Mouse (Mus musculus) kidney, adult 9 months (tissue): ENCODE measurements around the gene Cux2.

Source experiments
- DNase-seq: peaks from one replicate; pipeline ENCODE4 v3.0.0; 2022

Cux2 gene

GRCm38 (mm10) chr5:122050017-122050831, at the start of gene Cux2:
Gene Cux2, minus strand, starts transcription at chr5:122050102.
- peak; percentile 53 for DNase-seq

- DNase-seq: no peak
Measured at GRCm38 (mm10) chr5:122094439-122094838, 44.5 kb upstream of the Cux2 start.

DNA sequence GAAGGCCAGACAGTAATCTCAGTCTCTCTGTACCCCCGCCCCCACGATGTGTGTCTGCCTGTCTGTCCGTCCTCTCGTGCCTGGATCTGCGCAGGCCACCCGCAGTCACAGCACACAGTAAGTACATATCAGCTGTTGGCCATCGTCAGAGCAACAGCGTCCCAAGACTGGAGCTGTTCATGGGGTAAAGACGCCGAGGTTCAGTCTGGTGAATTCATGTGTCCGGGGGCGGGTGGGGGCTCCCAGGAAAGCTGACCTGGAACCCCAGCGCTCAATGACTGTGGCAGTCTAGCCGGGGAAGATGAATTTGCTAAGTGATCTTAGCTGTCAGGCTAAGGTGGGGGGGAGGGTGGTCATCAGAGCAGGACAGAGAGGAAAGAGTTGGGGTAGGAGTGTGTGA, 43.8 kb upstream of the Cux2 start:
- no peak for DNase-seq

GRCm38 (mm10) chr5:122092794-122093193, 42.9 kb upstream of the Cux2 start:
- no peak for DNase-seq

GRCm38 (mm10) chr5:122091070-122091469, 41.2 kb upstream of the Cux2 start:
- DNase-seq: peak; percentile 25

- no peak for DNase-seq
Measured at GRCm38 (mm10) chr5:122089664-122090063, 39.8 kb upstream of the Cux2 start.

GRCm38 (mm10) chr5:122088917-122089316, 39.0 kb upstream of the Cux2 start:
- peak; percentile 83 for DNase-seq

- DNase-seq: no peak
Measured at GRCm38 (mm10) chr5:122086121-122086520, 36.2 kb upstream of the Cux2 start.

DNA sequence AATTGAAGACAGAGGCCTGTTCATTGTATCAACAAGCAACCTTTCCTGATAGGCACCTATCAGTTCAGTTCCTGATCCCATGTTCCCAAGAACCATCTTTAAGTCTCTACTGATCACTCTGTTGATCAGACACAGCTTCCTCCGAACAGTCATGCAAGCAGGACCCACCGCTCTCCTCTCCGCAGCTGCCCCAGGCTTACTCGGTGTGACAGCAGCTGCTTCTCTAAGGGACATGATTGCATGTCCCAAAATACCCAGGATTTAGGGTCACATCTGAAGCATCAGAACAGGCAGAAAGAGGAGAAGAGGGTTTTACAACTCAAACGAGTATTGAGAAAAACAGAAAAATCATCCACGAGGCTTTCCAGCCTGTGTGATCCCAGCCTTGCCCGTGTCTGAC, 35.4 kb upstream of the Cux2 start:
- no peak for DNase-seq

GRCm38 (mm10) chr5:122084470-122084869, 34.6 kb upstream of the Cux2 start:
- no peak for DNase-seq

- DNase-seq: no peak
Measured at GRCm38 (mm10) chr5:122083282-122083681, 33.4 kb upstream of the Cux2 start.

DNA sequence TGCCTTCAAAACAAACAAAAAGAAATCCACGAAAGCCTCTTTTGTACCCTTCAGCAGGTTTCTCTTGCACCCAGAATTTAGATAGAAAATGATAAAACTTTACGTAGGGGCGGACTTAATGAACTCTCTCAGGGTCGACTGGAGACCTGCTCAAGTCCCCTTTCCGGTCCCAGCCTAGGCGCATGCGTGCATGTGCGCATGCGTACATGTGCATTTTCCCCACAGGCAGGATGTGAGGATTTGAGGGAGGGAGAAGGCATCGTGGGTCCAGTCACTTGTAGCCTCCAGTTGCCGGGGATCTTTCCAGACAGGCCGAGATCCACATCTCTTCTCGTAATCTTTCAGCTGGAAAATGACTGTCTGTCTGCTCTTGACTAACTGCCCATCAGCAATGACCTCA, 31.6 kb upstream of the Cux2 start:
- no peak for DNase-seq

DNA sequence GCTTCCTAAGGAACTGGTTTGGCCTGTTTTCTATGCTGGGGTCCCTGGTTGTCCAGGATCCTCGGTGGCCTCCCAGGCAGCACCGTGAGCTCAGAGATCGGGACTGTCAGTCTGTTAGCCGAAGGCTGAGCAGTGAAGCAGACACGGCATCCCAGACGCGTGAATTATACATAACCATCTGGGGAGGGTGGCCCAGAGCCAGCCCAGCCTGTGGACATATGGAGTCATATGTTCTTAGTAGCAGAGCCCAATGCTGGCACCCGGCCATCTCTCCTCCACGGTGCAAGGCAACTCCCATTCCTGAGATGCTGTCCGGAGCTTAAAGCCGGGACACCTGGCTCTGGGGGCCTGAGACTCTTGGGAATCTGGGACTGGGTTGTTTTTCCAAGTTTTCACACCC, 31.0 kb upstream of the Cux2 start:
- DNase-seq: no peak

DNA sequence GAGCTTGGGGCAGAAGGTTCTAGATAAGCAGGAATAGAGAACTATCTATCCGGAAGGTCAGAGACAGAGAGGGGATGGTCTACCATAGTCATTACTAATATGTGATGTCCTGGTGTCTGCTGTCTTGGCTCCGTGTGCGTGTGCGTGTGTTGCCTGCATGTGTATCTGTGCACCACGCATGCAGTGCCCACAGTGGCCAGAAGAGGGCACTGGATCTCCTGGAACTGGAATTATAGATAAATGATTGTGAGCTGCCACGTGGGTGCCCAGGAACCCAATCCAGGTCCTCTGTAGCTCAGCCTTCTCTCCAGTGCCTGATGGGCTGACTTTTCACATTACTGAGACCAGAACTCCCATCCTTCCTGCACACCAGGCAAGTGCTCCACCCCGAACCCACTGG, 29.9 kb upstream of the Cux2 start:
- DNase-seq: no peak

GRCm38 (mm10) chr5:122077244-122077643, 27.3 kb upstream of the Cux2 start:
- no peak for DNase-seq

- DNase-seq: no peak
Measured at GRCm38 (mm10) chr5:122075736-122076135, 25.8 kb upstream of the Cux2 start.

- no peak for DNase-seq
Measured at GRCm38 (mm10) chr5:122071997-122072396, 22.1 kb upstream of the Cux2 start.

DNA sequence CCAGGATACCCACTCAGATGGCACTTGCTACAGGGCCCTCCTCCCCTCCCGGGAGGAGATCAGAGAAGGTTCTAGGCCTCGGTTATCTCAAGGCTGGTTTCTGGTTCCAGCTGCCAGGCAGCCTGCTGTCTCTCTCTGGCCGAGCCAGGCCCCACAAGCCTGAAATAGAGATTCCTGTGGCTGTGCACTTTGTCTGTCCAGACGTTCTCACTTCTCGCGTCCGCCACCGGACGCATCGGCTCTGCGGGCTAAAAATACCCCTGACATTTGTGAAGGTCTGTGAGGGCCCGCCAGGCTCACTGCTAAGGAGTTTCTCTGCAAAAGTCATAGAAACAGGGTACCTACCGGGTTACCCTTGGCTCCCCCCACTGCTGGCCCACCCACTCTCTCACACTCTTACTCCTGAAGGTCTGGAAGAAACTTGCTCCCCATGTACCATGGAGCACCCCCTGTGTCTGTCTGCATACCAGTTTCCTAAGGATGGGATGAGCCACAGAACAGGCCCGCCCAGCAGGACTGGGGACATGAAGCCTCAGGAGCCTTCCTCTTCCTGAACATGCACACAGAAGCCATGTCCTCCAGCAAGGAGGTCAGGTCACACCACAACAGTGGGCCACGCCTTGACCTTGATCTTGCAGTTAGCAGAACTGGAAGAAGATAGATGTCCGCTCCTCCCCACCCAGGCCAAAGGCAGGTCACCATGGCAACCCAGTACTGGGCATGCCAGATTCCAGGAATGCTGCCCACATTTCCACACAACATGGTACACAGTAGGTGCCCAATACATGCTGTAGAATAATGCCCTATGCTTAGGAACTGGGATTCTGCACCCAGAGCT, 21.3 kb upstream of the Cux2 start:
- no peak for DNase-seq

GRCm38 (mm10) chr5:122068563-122068962, 18.7 kb upstream of the Cux2 start:
- DNase-seq: no peak

DNA sequence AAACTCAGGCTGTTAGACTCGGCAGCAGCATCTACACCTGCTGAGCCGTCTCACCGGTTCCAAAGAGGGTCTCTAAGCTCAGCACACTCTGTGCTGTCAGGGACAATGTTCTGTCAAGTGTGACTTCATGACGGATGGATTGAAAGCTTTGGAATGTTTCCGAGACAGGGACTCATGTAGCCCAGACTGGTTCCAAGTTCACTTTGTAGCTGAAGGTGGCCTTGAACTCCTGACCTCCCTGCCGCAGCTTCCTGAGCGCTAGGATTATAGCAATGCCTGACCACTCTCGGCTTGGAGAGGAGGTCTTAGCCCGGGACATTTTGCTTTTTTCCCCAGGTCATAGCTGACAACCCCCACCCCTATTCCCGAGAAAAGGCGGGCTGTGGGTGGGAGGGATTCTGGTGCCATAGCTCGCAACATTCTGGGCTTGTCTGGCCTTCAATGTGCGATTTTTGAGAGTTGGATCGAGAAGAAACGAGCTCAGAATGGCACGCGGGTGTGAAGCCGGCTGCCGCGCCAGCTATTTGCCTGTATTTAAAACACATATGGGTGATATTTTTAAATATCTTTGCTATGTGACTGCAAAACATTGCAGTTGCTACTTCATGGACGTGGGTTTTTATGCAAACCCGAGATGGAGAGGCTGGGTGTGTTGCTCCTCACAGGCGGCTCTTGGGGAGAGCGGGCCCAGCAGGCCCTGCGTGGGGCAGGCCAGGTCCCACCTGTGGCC, 13.5 kb upstream of the Cux2 start:
- DNase-seq: no peak

DNA sequence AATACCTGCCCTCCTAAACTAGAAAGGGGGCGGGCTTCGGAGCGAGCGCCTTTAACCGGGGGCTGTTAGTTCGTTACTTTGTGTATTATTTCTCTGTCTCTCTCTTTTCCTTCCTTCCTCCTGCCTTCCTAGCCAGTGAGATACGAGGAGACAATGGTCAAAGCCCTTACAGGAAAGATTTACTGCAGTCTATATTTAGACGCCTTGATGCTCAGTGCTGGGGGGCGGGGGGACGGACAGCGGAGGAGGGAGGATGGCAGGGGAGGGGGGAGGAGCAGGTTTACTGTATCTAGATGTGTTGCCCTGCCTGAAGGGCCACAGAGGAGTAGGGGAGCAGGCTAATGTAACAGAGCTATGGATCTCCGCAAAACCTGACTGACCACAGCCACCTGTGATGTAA, 12.6 kb upstream of the Cux2 start:
- DNase-seq: no peak

- no peak for DNase-seq
Measured at GRCm38 (mm10) chr5:122060767-122061333, 10.9 kb upstream of the Cux2 start.
